Mouse (Mus musculus) testis, postnatal 14 days (tissue): Measurements from ENCODE around the gene Prss58.

Experiments used
- DNase-seq: peaks from one replicate; pipeline ENCODE4 v3.0.0; 2021; ENCODE audit warnings: low spot score

Prss58 gene

DNA sequence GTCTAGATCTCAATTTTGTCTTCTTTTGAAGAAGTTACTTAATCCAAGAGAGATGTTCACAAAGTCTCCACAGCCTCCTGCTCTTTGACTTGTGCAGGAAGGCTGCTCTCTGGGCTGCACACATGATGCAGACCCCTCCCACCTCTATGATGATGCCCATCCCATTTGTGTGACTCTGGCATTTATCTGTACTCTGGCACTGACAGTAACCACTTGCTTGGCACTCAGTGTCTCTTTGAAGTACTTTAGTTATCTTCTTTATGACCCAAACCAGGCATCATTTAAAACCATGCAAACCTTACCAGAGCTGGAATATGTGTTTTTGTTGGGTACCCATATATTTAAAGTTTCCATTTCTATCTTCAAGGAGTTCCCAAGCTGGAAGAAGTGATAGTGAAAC is at the start of gene Prss58:
Gene Prss58 (minus strand): TSS at position 101 of the 400 bp plus-strand sequence.
- DNase-seq, result no peak

- no peak for DNase-seq
Measured at GRCm38 (mm10) chr6:40940457-40940856, 40.3 kb upstream of the Prss58 start, which contains the start of gene 1700074P13Rik. TSS of gene 1700074P13Rik (minus strand) at chr6:40940557.

DNA sequence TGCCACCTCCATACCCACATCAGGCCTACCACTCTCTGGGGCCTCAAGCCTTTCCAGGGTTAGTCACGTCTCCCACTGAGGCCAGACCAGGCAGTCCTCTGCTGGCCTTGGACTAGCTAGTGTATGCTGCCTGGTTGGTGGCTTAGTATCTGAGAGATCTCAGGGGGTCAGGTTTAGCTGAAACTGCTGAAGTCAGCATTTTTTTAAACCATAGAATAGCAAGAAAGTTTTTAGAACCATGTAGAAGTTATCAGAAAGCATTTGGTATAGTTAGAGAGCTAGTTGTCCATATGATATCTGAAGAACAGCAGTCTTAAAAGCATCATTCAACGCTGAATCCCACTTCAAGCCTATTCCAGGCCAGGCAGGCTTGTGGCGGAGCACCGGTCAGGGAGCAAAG is 19.8 kb upstream of the Prss58 start:
- no peak for DNase-seq

DNA sequence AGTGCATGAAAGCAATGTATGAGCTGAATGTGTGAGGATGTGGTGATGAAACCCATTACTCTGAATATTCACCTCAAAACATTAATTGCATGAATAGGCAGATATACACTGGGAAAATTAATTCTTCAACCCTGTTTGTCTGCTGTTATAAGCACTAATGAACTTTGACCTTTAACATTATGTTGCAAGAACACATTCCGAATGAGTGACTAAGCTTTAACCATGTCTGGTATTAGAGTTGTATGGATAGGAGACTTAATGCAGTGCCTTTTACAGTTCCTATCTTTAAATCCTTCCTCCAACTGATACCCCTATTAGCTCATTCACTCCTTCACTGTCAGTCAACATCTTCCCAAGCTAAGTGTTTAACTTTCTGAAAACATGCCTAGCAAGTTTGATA is 5.5 kb downstream of the Prss58 start:
- no peak for DNase-seq

GRCm38 (mm10) chr6:40893577-40893976 is 6.6 kb downstream of the Prss58 start:
- peak; percentile 7 for DNase-seq

DNA sequence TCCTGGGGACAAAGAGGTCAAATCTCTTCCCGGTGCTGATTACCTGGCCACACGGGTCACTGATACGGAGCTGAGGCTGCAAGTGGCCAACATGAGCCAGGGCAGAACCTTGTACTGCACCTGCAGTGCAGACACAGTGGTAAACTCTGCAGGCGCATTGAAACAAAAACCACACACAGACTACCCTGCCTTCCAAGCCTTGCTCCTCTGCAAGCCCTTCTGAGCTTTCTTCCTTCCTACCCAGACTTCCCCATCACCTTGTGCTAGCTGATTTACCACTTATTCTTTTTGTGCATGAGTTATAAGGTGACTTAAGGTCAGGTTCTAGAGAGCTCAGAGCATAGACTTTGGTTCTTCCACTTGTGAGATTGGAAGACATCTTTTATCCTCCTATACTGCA is 8.4 kb downstream of the Prss58 start:
- DNase-seq, result no peak

DNA sequence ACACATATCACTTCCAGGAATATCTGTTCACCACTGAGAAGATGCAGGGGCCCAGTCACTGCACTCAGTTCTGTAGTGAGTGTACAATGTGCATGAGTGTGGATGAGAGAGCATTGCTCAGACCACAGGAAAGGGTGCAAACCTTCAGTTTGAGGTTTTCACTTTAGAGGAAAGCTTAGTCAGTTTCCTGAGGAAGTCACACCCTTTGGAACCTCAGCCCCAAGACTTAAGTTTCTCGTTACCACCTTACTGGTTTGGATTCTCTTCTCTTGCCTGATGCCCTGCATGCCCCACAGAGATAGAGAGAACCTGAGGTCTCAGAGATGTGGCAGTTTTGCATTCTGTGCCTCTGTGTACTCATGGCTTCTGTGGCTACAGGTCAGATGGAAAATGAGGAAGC is 9.2 kb downstream of the Prss58 start:
- DNase-seq, result no peak

DNA sequence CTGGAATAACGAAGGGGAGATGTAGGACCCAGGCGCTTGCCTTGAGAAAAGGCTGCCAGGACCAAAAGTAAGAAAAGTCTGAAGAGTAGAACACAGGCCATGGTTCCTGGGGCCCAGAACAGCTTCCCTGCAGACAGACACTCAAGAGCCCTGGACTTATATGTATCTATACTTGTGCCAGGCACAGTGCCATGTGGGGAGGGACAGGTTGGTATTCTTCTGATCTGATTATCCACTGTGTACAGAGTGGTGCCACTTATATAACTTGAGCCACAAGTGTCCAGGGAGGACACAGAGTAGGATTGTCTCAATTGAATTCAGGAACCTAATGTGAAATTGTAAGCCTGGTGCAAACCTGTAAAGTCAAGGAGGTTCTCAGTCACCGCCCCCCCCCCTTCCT is 12.8 kb downstream of the Prss58 start, which contains the start of gene Moxd2:
Gene Moxd2 (minus strand): TSS at position 101 of the 400 bp plus-strand sequence.
- no peak for DNase-seq

- DNase-seq, result no peak
Measured at GRCm38 (mm10) chr6:40845283-40845682, 54.9 kb downstream of the Prss58 start.
